ENCODE assay signal across 1 mouse cellular context in genomic region chr5:135115241-135115640, GRCm38 (mm10).
TF ChIP-seq lines count a peak whose summit lies in the region.

No protein-coding gene starts in this region.

TF ChIP-seq in CH12.LX, 34 proteins besides CTCF, POLR2A, EP300 and RAD21 (continued from another document):
- TF ChIP-seq MAZ (IDR thresholded peaks at IDR 0.05; ENCODE audit: low read depth, low read length) (no peak), USF1 (IDR thresholded peaks at IDR 0.05; ENCODE audit: low read depth, low read length) (no peak), NRF1 (IDR thresholded peaks at IDR 0.05; ENCODE audit: low read depth, low read length) (no peak), CHD2 (IDR thresholded peaks at IDR 0.05; ENCODE audit: low read length) (no peak), HCFC1 (IDR thresholded peaks at IDR 0.05; ENCODE audit: low read depth, low read length) (no peak)
